Mouse (Mus musculus) forebrain, embryonic 14.5 days (tissue): ENCODE measurements around the gene Fndc7. TPM values are rescaled to one million over a fixed set of nuclear protein-coding genes. Genes with fewer than 3 reads are reported as not detected.
A peak's percentile ranks its signal among the peaks of the same experiment; 100 is the strongest.

ENCODE experiments used
- ATAC-seq: fragments of 200-750 bp; cut with Nextera tagmentation; 2 replicates; pipeline ENCODE4 v1.8.0; 2017; ENCODE audit warnings: mild to moderate bottlenecking, moderate library complexity
- DNase-seq: peaks from one replicate; pipeline ENCODE4 v3.0.0-alpha.2; 2015; ENCODE audit warnings: low spot score
- H3K27ac ChIP-seq: fragments of 300-500 bp; sonication (generic); 2 replicates; pipeline ENCODE4 v1.5.1; 2014; ENCODE audit warnings: low read depth, mild to moderate bottlenecking, control low read depth, low read length, moderate library complexity
- H3K27me3 ChIP-seq: fragments of 300-500 bp; sonication (generic); replicated peaks from 2 replicates; pipeline ENCODE4 v1.6.1; 2014; ENCODE audit warnings: low read length, control low read depth, mixed read lengths; ENCODE audit not compliant: control insufficient read depth, insufficient read depth
- H3K36me3 ChIP-seq: fragments of 300-500 bp; sonication (generic); 2 replicates; pipeline ENCODE4 v1.6.1; 2014; ENCODE audit warnings: low read length, control low read depth; ENCODE audit not compliant: control insufficient read depth, insufficient read depth
- H3K4me1 ChIP-seq: fragments of 300-500 bp; sonication (generic); 2 replicates; pipeline ENCODE4 v1.6.1; 2014; ENCODE audit warnings: antibody characterized with exemption, low read length, control low read depth; ENCODE audit not compliant: control insufficient read depth, insufficient read depth
- H3K4me2 ChIP-seq: fragments of 300-500 bp; sonication (generic); 2 replicates; pipeline ENCODE4 v1.6.1; 2014; ENCODE audit warnings: mild to moderate bottlenecking, control low read depth, low read length
- H3K4me3 ChIP-seq: fragments of 300-500 bp; sonication (generic); 2 replicates; pipeline ENCODE4 v1.5.1; 2014; ENCODE audit warnings: low read depth, low read length, control low read depth
- H3K9ac ChIP-seq: fragments of 300-500 bp; sonication (generic); 2 replicates; pipeline ENCODE4 v1.6.1; 2014; ENCODE audit warnings: mild to moderate bottlenecking, low read length, control low read depth, moderate library complexity
- H3K9me3 ChIP-seq: fragments of 300-500 bp; sonication (generic); replicated peaks from 2 replicates; pipeline ENCODE4 v1.6.1; 2016; ENCODE audit warnings: low read length, control low read depth, mixed read lengths; ENCODE audit not compliant: control insufficient read depth
- WGBS: fragments of 180-500 bp; shearing (Covaris S2); extraction: QIAGEN DNeasy Blood & Tissue Kit; methylation state at CpG from one replicate; pipeline ENCODE4 v1.1.7; 2014; 5-methylcytosine and 5-hydroxymethylcytosine counted together
- polyA plus RNA-seq: library from polyadenylated mRNA; unstranded; fragments of >200 nt; fragmentation: Nextera tagmentation; extraction: Ambion mirVana; gene quantifications from 2 replicates; pipeline ENCODE4 v1.2.1, GENCODE M21; 2014

Gene Fndc7
- 0.07 TPM in 1 of 2 replicates, not detected in the other for polyA plus RNA-seq

GRCm38 (mm10) chr3:108889908-108890307 is at the start of gene Fndc7:
Fndc7 (minus strand) TSS chr3:108890008.
- Histone ChIP-seq H3K27ac (no peak within 1 kb of the TSS), H3K9ac (no peak within 1 kb of the TSS), H3K27me3 (no peaks in the 10 kb centered on the region), H3K4me2 (no peak within 1 kb of the TSS), H3K4me3 (no peak within 1 kb of the TSS), H3K9me3 (no peaks in the 10 kb centered on the region), H3K4me1 (no peaks in the 10 kb centered on the region), H3K36me3 (no peaks in the 10 kb centered on the region)
- DNase-seq, result no peak
- 96% methylated on average over 1 of the region's 1 CpGs for WGBS
- no peak for ATAC-seq

GRCm38 (mm10) chr3:108939573-108939972 is 49.8 kb upstream of the Fndc7 start, which contains the start of gene Henmt1:
Henmt1 (plus strand) TSS chr3:108939873.
- Histone ChIP-seq H3K9me3 (no peaks in the 10 kb centered on the region), H3K27ac (no peak within 1 kb of the TSS), H3K4me1 (no peaks in the 10 kb centered on the region), H3K27me3 (no peaks in the 10 kb centered on the region), H3K4me2 (peak within 1 kb of the TSS; percentile 48), H3K9ac (peak within 1 kb of the TSS; percentile 37; the same call in 1 of the 2 replicates), H3K4me3 (peak within 1 kb of the TSS; percentile 30), H3K36me3 (no peaks in the 10 kb centered on the region)
- ATAC-seq, result no peak
- 85% methylated on average over 5 of the region's 5 CpGs for WGBS
- no peak for DNase-seq

DNA sequence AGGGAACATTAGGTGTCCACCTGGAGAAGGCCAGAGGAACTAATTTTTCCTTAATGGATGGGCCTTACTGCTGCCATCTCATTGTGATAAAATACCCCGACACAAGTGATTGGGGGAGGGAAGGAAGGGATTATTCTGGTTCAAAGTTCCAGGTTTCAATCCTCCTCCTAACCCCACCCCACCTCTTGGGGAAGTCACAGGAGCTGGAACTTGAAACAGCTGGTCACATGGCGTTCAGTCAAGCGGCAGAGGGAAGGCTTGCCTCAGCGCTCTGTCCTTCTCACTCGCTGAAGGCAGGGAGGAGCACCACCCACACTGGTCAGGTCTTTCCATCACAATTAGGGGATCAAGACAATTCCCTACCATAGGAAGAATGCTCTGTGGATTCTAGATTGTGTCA is 48.9 kb upstream of the Fndc7 start:
- no peaks in the 10 kb centered on the region for H3K4me1 ChIP-seq
- H3K4me3 ChIP-seq, result no peak overlapping the region
- no peaks in the 10 kb centered on the region for H3K9me3 ChIP-seq
- 93% methylated on average over 5 of the region's 5 CpGs for WGBS
- H3K9ac ChIP-seq, result no peak overlapping the region
- no peaks in the 10 kb centered on the region for H3K27me3 ChIP-seq
- ATAC-seq (no peak), DNase-seq (no peak)
- H3K36me3 ChIP-seq, result no peaks in the 10 kb centered on the region
- H3K4me2 ChIP-seq, result no peak overlapping the region
- H3K27ac ChIP-seq, result no peak overlapping the region

- Histone ChIP-seq H3K27me3 (no peaks in the 10 kb centered on the region), H3K4me1 (no peaks in the 10 kb centered on the region), H3K4me3 (no peak overlapping the region), H3K4me2 (no peak overlapping the region), H3K36me3 (no peaks in the 10 kb centered on the region), H3K9ac (no peak overlapping the region), H3K9me3 (no peaks in the 10 kb centered on the region), H3K27ac (no peak overlapping the region)
- 94% methylated on average over 6 of the region's 6 CpGs for WGBS
- DNase-seq (no peak), ATAC-seq (no peak)
Measured at GRCm38 (mm10) chr3:108933557-108933956, 43.7 kb upstream of the Fndc7 start.

- H3K4me2 ChIP-seq, result no peak overlapping the region
- no peaks in the 10 kb centered on the region for H3K4me1 ChIP-seq
- no peak overlapping the region for H3K9ac ChIP-seq
- H3K4me3 ChIP-seq, result no peak overlapping the region
- DNase-seq (no peak), ATAC-seq (no peak)
- WGBS, result 71% methylated on average over 1 of the region's 1 CpGs
- H3K27ac ChIP-seq, result no peak overlapping the region
- no peaks in the 10 kb centered on the region for H3K9me3 ChIP-seq
- H3K27me3 ChIP-seq, result no peaks in the 10 kb centered on the region
- no peaks in the 10 kb centered on the region for H3K36me3 ChIP-seq
Measured at GRCm38 (mm10) chr3:108926308-108926707, 36.5 kb upstream of the Fndc7 start.

DNA sequence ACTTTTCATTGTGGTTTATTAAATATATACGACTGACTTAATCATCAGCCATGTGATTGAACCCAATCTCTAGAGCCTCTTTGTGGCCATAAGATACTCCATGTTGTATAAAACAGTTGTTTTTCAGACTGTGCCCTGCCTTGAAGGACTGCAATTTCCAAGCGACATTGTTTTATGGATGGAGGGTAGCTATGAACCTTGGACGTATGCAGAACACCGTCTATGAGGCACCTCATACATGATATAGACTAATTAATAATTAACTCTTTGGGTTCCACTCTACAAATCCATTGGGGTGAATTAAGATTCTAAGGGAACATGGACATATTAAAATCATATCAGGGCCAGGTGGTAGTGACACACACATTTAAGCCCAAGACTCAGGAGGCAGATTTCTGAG is 35.9 kb upstream of the Fndc7 start:
- Histone ChIP-seq H3K36me3 (no peaks in the 10 kb centered on the region), H3K27ac (no peak overlapping the region), H3K4me2 (no peak overlapping the region), H3K4me1 (no peaks in the 10 kb centered on the region), H3K4me3 (no peak overlapping the region), H3K9me3 (no peaks in the 10 kb centered on the region), H3K9ac (no peak overlapping the region), H3K27me3 (no peaks in the 10 kb centered on the region)
- ATAC-seq, result no peak
- WGBS, result 83% methylated on average over 4 of the region's 4 CpGs
- DNase-seq, result no peak

- 100% methylated on average over 1 of the region's 1 CpGs for WGBS
Measured at GRCm38 (mm10) chr3:108921822-108922221, 32.0 kb upstream of the Fndc7 start.

GRCm38 (mm10) chr3:108920442-108921070 is 30.7 kb upstream of the Fndc7 start:
- Histone ChIP-seq H3K4me1 (no peaks in the 10 kb centered on the region), H3K27me3 (no peaks in the 10 kb centered on the region), H3K9ac (no peak overlapping the region), H3K9me3 (no peaks in the 10 kb centered on the region), H3K27ac (no peak overlapping the region), H3K4me3 (no peak overlapping the region), H3K36me3 (no peaks in the 10 kb centered on the region), H3K4me2 (no peak overlapping the region)
- ATAC-seq (no peak), DNase-seq (no peak)
- 87% methylated on average over 3 of the region's 3 CpGs for WGBS

More at GRCm38 (mm10) chr3:108921822-108922221, 32.0 kb upstream of the Fndc7 start:
- Histone ChIP-seq H3K36me3 (no peaks in the 10 kb centered on the region), H3K4me1 (no peaks in the 10 kb centered on the region), H3K4me3 (no peak overlapping the region), H3K9me3 (no peaks in the 10 kb centered on the region), H3K9ac (no peak overlapping the region), H3K27me3 (no peaks in the 10 kb centered on the region), H3K4me2 (no peak overlapping the region), H3K27ac (no peak overlapping the region)
- no peak for DNase-seq
- ATAC-seq, result no peak

- Histone ChIP-seq H3K27me3 (no peaks in the 10 kb centered on the region), H3K4me2 (no peak overlapping the region), H3K9me3 (no peaks in the 10 kb centered on the region), H3K4me3 (no peak overlapping the region), H3K9ac (no peak overlapping the region), H3K36me3 (no peaks in the 10 kb centered on the region), H3K27ac (no peak overlapping the region), H3K4me1 (no peaks in the 10 kb centered on the region)
- no peak for DNase-seq
- 95% methylated on average over 1 of the region's 1 CpGs for WGBS
- no peak for ATAC-seq
Measured at GRCm38 (mm10) chr3:108918852-108919251, 29.0 kb upstream of the Fndc7 start.
